Mouse (Mus musculus) megakaryocyte, embryonic 14.5 days (primary cell): ENCODE measurements around the gene Polm. TPM values are rescaled to one million over a fixed set of nuclear protein-coding genes. Genes with fewer than 3 reads are reported as not detected.
A peak's percentile ranks its signal among the peaks of the same experiment; 100 is the strongest.

Experiments used
- H3K27me3 ChIP-seq: replicated peaks from 2 replicates; pipeline ENCODE3; 2012; ENCODE audit warnings: inconsistent platforms
- H3K36me3 ChIP-seq: replicated peaks from 2 replicates; pipeline ENCODE3; 2012; ENCODE audit warnings: low read length, inconsistent platforms, mixed read lengths
- H3K4me1 ChIP-seq: 2 replicates; pipeline ENCODE4 v1.6.1; 2012; ENCODE audit warnings: inconsistent platforms
- H3K4me3 ChIP-seq: replicated peaks from 2 replicates; pipeline ENCODE3; 2012; ENCODE audit warnings: moderate library complexity, mild to moderate bottlenecking, inconsistent platforms
- H3K9me3 ChIP-seq: 2 replicates; pipeline ENCODE4 v1.6.1; 2012; ENCODE audit warnings: inconsistent platforms
- FLI1 ChIP-seq: IDR thresholded peaks from 2 replicates; pipeline ENCODE4 v1.6.1; 2012; ENCODE audit warnings: low read length, inconsistent platforms, mixed read lengths
- GATA1 ChIP-seq: IDR thresholded peaks from 3 replicates; pipeline ENCODE4 v1.6.1; 2012; ENCODE audit warnings: mixed read lengths, low read length, inconsistent platforms, borderline replicate concordance
- polyA plus RNA-seq: library from polyadenylated mRNA; stranded (reverse); fragments of >175 nt; gene quantifications from 2 replicates; pipeline ENCODE4 v1.2.3, GENCODE M21; 2012; ENCODE audit warnings: low replicate concordance; ENCODE audit not compliant: insufficient read depth

Gene Polm
- polyA plus RNA-seq, result 2.3 and 4.2 TPM in 2 replicates

GRCm38 (mm10) chr11:5837251-5838246 is at the start of gene Polm:
TSS of gene Polm (minus strand) at chr11:5838016.
- Histone ChIP-seq H3K9me3 (peaks cover 28% of the 10 kb centered on the region), H3K4me1 (peaks cover 28% of the 10 kb centered on the region), H3K36me3 (peaks cover 38% of the 10 kb centered on the region), H3K4me3 (peak within 1 kb of the TSS; percentile 95), H3K27me3 (no peaks in the 10 kb centered on the region)
- no peak for TF ChIP-seq GATA1
- no peak for TF ChIP-seq FLI1

GRCm38 (mm10) chr11:5887250-5887649 is 49.4 kb upstream of the Polm start:
- Histone ChIP-seq H3K4me1 (peaks cover 20% of the 10 kb centered on the region), H3K9me3 (no peaks in the 10 kb centered on the region), H3K27me3 (peaks cover 31% of the 10 kb centered on the region), H3K36me3 (no peaks in the 10 kb centered on the region), H3K4me3 (no peak overlapping the region)
- TF ChIP-seq GATA1 (no peak), FLI1 (no peak)

- H3K4me3 ChIP-seq, result no peak overlapping the region
- H3K27me3 ChIP-seq, result peaks cover 21% of the 10 kb centered on the region
- H3K4me1 ChIP-seq, result peaks cover 21% of the 10 kb centered on the region
- no peaks in the 10 kb centered on the region for H3K9me3 ChIP-seq
- H3K36me3 ChIP-seq, result no peaks in the 10 kb centered on the region
- TF ChIP-seq FLI1, result no peak
- TF ChIP-seq GATA1, result no peak
Measured at GRCm38 (mm10) chr11:5886187-5886586, 48.4 kb upstream of the Polm start.

- Histone ChIP-seq H3K4me1 (peaks cover 40% of the 10 kb centered on the region), H3K4me3 (peak overlapping the region; percentile 77), H3K9me3 (no peaks in the 10 kb centered on the region), H3K27me3 (no peaks in the 10 kb centered on the region), H3K36me3 (no peaks in the 10 kb centered on the region)
- no peak for TF ChIP-seq FLI1
Measured at GRCm38 (mm10) chr11:5882518-5882917, 44.7 kb upstream of the Polm start.

- H3K27me3 ChIP-seq, result no peaks in the 10 kb centered on the region
- no peak for TF ChIP-seq FLI1
- no peak for TF ChIP-seq GATA1
Measured at GRCm38 (mm10) chr11:5879905-5880304, 42.1 kb upstream of the Polm start.

GRCm38 (mm10) chr11:5878661-5879060 is 40.8 kb upstream of the Polm start:
- H3K4me1 ChIP-seq, result peaks cover 53% of the 10 kb centered on the region
- peaks cover 31% of the 10 kb centered on the region for H3K36me3 ChIP-seq
- H3K9me3 ChIP-seq, result no peaks in the 10 kb centered on the region
- H3K27me3 ChIP-seq, result no peaks in the 10 kb centered on the region
- no peak for TF ChIP-seq FLI1
- TF ChIP-seq GATA1, result no peak
- peak overlapping the region; percentile 96 for H3K4me3 ChIP-seq

More at GRCm38 (mm10) chr11:5879905-5880304, 42.1 kb upstream of the Polm start:
- Histone ChIP-seq H3K36me3 (peaks cover 19% of the 10 kb centered on the region), H3K9me3 (no peaks in the 10 kb centered on the region), H3K4me3 (no peak overlapping the region), H3K4me1 (peaks cover 53% of the 10 kb centered on the region)

- no peak for TF ChIP-seq FLI1
- TF ChIP-seq GATA1, result no peak
- no peaks in the 10 kb centered on the region for H3K9me3 ChIP-seq
Measured at GRCm38 (mm10) chr11:5877921-5878526, 40.2 kb upstream of the Polm start, which contains the start of gene Pold2. TSS of gene Pold2 (minus strand) at chr11:5878292.

GRCm38 (mm10) chr11:5877421-5877820 is 39.6 kb upstream of the Polm start:
- no peaks in the 10 kb centered on the region for H3K27me3 ChIP-seq
- H3K4me1 ChIP-seq, result peaks cover 42% of the 10 kb centered on the region
- no peak for TF ChIP-seq FLI1
- no peaks in the 10 kb centered on the region for H3K9me3 ChIP-seq
- H3K4me3 ChIP-seq, result peak overlapping the region; percentile 96
- H3K36me3 ChIP-seq, result peaks cover 44% of the 10 kb centered on the region

More at GRCm38 (mm10) chr11:5877921-5878526, 40.2 kb upstream of the Polm start, which contains the start of gene Pold2:
- H3K27me3 ChIP-seq, result no peaks in the 10 kb centered on the region
- peaks cover 48% of the 10 kb centered on the region for H3K4me1 ChIP-seq
- H3K36me3 ChIP-seq, result peaks cover 38% of the 10 kb centered on the region
- peak within 1 kb of the TSS; percentile 96 for H3K4me3 ChIP-seq

- Histone ChIP-seq H3K4me1 (peaks cover 24% of the 10 kb centered on the region), H3K27me3 (peaks cover 3% of the 10 kb centered on the region), H3K36me3 (peaks cover 78% of the 10 kb centered on the region), H3K4me3 (peak overlapping the region; percentile 42), H3K9me3 (no peaks in the 10 kb centered on the region)
- TF ChIP-seq GATA1 (no peak), FLI1 (no peak)
Measured at GRCm38 (mm10) chr11:5873192-5873591, 35.4 kb upstream of the Polm start.

GRCm38 (mm10) chr11:5872707-5873106 is 34.9 kb upstream of the Polm start:
- peaks cover 8% of the 10 kb centered on the region for H3K27me3 ChIP-seq
- H3K36me3 ChIP-seq, result peaks cover 78% of the 10 kb centered on the region
- no peaks in the 10 kb centered on the region for H3K9me3 ChIP-seq
- no peak overlapping the region for H3K4me3 ChIP-seq
- no peak for TF ChIP-seq GATA1
- no peak for TF ChIP-seq FLI1
- H3K4me1 ChIP-seq, result peaks cover 19% of the 10 kb centered on the region
